ENCODE assay signal across 13 mouse cellular contexts in genomic region chr12:113028067-113028466, GRCm38 (mm10). TPM values are rescaled to one million over a fixed set of nuclear protein-coding genes. Genes with fewer than 3 reads are reported as not detected.
DNase-seq lines count a peak whose midpoint lies in the region; ATAC-seq lines count a peak whose summit lies in the region.
"Had no signal": no experiment of that assay in that cellular context is flagged by ENCODE, and none has a peak within 500 bp of the region (broad histone marks: within the 10 kb centered on the region; RNA-seq: fewer than 3 reads in every experiment).

No protein-coding gene starts in this region.

- ATAC-seq in hindbrain, embryonic 15.5 days (ENCODE audit: low FRiP score, low read depth): peak; percentile 49; the same call in 1 of the 2 replicates
- peak; percentile 25; the same call in 1 of the 2 replicates for ATAC-seq in neural tube, embryonic 14.5 days (ENCODE audit: low read depth)

- H3K4me2 ChIP-seq in hindbrain, embryonic 15.5 days: no peak overlapping the region
- H3K4me2 ChIP-seq in neural tube, embryonic 14.5 days (ENCODE audit: low read depth, low read length): no peak overlapping the region
- H3K4me2 ChIP-seq: liver, embryonic 13.5 days had no signal

- H3K27me3 ChIP-seq in hindbrain, embryonic 15.5 days: no peaks in the 10 kb centered on the region
- H3K27me3 ChIP-seq in neural tube, embryonic 14.5 days (ENCODE audit: control insufficient read depth, insufficient read depth, low read length): no peaks in the 10 kb centered on the region
- H3K27me3 ChIP-seq: liver, embryonic 13.5 days had no signal

- H3K9me3 ChIP-seq in hindbrain, embryonic 15.5 days: no peaks in the 10 kb centered on the region
- no peaks in the 10 kb centered on the region for H3K9me3 ChIP-seq in neural tube, embryonic 14.5 days (ENCODE audit: control insufficient read depth, low read length)
- H3K9me3 ChIP-seq: liver, embryonic 13.5 days had no signal

- DNase-seq in embryo, embryonic 11 days: peak; percentile 44
- DNase-seq in embryo, embryonic 10 days (ENCODE audit: low spot score): no peak
- DNase-seq in layer of hippocampus, adult 9-11 months: peak; percentile 36
- DNase-seq in layer of hippocampus, adult 8-10 months (ENCODE audit: low spot score in 2 of 2): no peak
- DNase-seq in adrenal gland, adult 18-20 months (ENCODE audit: low spot score in 2 of 2): no peak
- DNase-seq in urinary bladder, adult 18-20 months (ENCODE audit: low spot score in 2 of 2): no peak
- DNase-seq: adrenal gland, postnatal 10 days; cerebellum, adult 9-11 months; heart, postnatal 4 days; liver, embryonic 13.5 days had no signal

- H3K4me3 ChIP-seq in hindbrain, embryonic 15.5 days: no peak overlapping the region
- no peak overlapping the region for H3K4me3 ChIP-seq in neural tube, embryonic 14.5 days (ENCODE audit: low read depth, low read length)
- H3K4me3 ChIP-seq: liver, embryonic 13.5 days; megakaryocyte, embryonic 14.5 days had no signal

- no peaks in the 10 kb centered on the region for H3K36me3 ChIP-seq in hindbrain, embryonic 15.5 days
- H3K36me3 ChIP-seq in neural tube, embryonic 14.5 days (ENCODE audit: control insufficient read depth, insufficient read depth, low read length): no peaks in the 10 kb centered on the region

- 36% methylated on average over 5 of the region's 5 CpGs for WGBS in hindbrain, embryonic 15.5 days
- WGBS in neural tube, embryonic 14.5 days: 37% methylated on average over 5 of the region's 5 CpGs

- H3K9ac ChIP-seq in hindbrain, embryonic 15.5 days: no peak overlapping the region
- H3K9ac ChIP-seq in neural tube, embryonic 14.5 days (replicated peaks; ENCODE audit: low read depth, low read length): no peak overlapping the region
- H3K9ac ChIP-seq: liver, embryonic 13.5 days had no signal

- peaks cover 39% of the 10 kb centered on the region for H3K4me1 ChIP-seq in hindbrain, embryonic 15.5 days (replicated peaks)
- peaks cover 13% of the 10 kb centered on the region for H3K4me1 ChIP-seq in neural tube, embryonic 14.5 days (ENCODE audit: control insufficient read depth, insufficient read depth, low read length)

- H3K27ac ChIP-seq in hindbrain, embryonic 15.5 days (replicated peaks): peak overlapping the region; percentile 58; the same call in 1 of the 2 replicates
- H3K27ac ChIP-seq in neural tube, embryonic 14.5 days (ENCODE audit: low read depth, low read length): peak overlapping the region; percentile 16; the same call in 1 of the 2 replicates
- H3K27ac ChIP-seq: liver, embryonic 13.5 days had no signal

RNA-seq across cellular contexts. Expression of gene Pacs2, which starts 13.8 kb away (rescaled TPM):
- 100 to 1,000 TPM in 3 of 4 experiments, 10 to 100 TPM in 1; 89.5 to 110 (median 108) TPM for total RNA-seq in layer of hippocampus, adult 8-10 months (2022)
- 30.2 and 32.3 TPM in 2 replicates for polyA plus RNA-seq in hindbrain, embryonic 15.5 days (2015; fragmentation: Nextera tagmentation; extraction: Ambion mirVana)
- 23.0 and 29.4 TPM in 2 replicates for polyA plus RNA-seq in neural tube, embryonic 14.5 days (2014; fragmentation: Nextera tagmentation; extraction: Ambion mirVana)
- total RNA-seq in adrenal gland, adult 18-20 months (2021): 10 to 100 TPM; 34.3 to 38.0 TPM

RNA-seq across cellular contexts. Expression of gene Brf1, which starts 27.6 kb away (rescaled TPM):
- total RNA-seq in layer of hippocampus, adult 8-10 months (2022): 10 to 100 TPM; 49.3 to 59.4 (median 57.4) TPM
- polyA plus RNA-seq in hindbrain, embryonic 15.5 days (2015; fragmentation: Nextera tagmentation; extraction: Ambion mirVana): 49.3 and 51.3 TPM in 2 replicates
- 52.1 and 53.8 TPM in 2 replicates for polyA plus RNA-seq in neural tube, embryonic 14.5 days (2014; fragmentation: Nextera tagmentation; extraction: Ambion mirVana)
- total RNA-seq in adrenal gland, adult 18-20 months (2021): 10 to 100 TPM; 39.1 to 50.4 TPM

RNA-seq across cellular contexts. Expression of gene Tex22, which starts 46.2 kb away (rescaled TPM):
- total RNA-seq in layer of hippocampus, adult 8-10 months (2022): under 1 TPM; 0.34 to 0.87 (median 0.60) TPM
- not detected in 2 replicates for polyA plus RNA-seq in hindbrain, embryonic 15.5 days (2015; fragmentation: Nextera tagmentation; extraction: Ambion mirVana)
- polyA plus RNA-seq in neural tube, embryonic 14.5 days (2014; fragmentation: Nextera tagmentation; extraction: Ambion mirVana): 0.21 and 0.36 TPM in 2 replicates
- total RNA-seq in adrenal gland, adult 18-20 months (2021): under 1 TPM in 1 of 2 experiments, not detected in 1; 0.27 TPM
- total RNA-seq: adrenal gland, postnatal 10 days had no signal
- polyA plus RNA-seq: liver, embryonic 13.5 days had no signal

RNA-seq across cellular contexts. Expression of gene Btbd6, which starts 51.8 kb away (rescaled TPM):
- total RNA-seq in layer of hippocampus, adult 8-10 months (2022): 10 to 100 TPM; 55.3 to 61.7 (median 58.9) TPM
- polyA plus RNA-seq in hindbrain, embryonic 15.5 days (2015; fragmentation: Nextera tagmentation; extraction: Ambion mirVana): 53.0 and 56.6 TPM in 2 replicates
- polyA plus RNA-seq in neural tube, embryonic 14.5 days (2014; fragmentation: Nextera tagmentation; extraction: Ambion mirVana): 48.1 and 55.5 TPM in 2 replicates
- 10 to 100 TPM; 14.9 to 15.5 TPM for total RNA-seq in adrenal gland, adult 18-20 months (2021)

Comparison
In these comparisons a context has a peak if more than half of its experiments do, and no peak if none do; other contexts are left out.
1. DNase-seq: peak in embryo, embryonic 11 days (single experiment) and layer of hippocampus, adult 9-11 months (single experiment); none in embryo, embryonic 10 days (single experiment), layer of hippocampus, adult 8-10 months (0 of 2), adrenal gland, adult 18-20 months (0 of 2) and urinary bladder, adult 18-20 months (0 of 2).